Mouse (Mus musculus) G1E (cell line): ENCODE results near the gene Cercam.

ENCODE experiments used
- CTCF ChIP-seq: IDR thresholded peaks from 2 replicates; pipeline ENCODE4 v1.5.1; 2012; ENCODE audit warnings: low read depth, low read length, inconsistent platforms, mixed read lengths
- GATA1 ChIP-seq: IDR thresholded peaks from 2 replicates; pipeline ENCODE4 v1.6.1; 2012; ENCODE audit warnings: borderline replicate concordance, low read length, inconsistent platforms, mixed read lengths
- GATA2 ChIP-seq: IDR thresholded peaks from 2 replicates; pipeline ENCODE4 v1.6.1; 2012; ENCODE audit warnings: low read depth, low read length, inconsistent platforms, borderline replicate concordance
- POLR2AphosphoS5 ChIP-seq: IDR thresholded peaks from 2 replicates; pipeline ENCODE4 v1.6.1; 2012; ENCODE audit warnings: low read depth, low read length, inconsistent platforms; ENCODE audit not compliant: insufficient replicate concordance
- TAL1 ChIP-seq: conservative IDR thresholded peaks from 2 replicates; pipeline ENCODE4 v1.6.1; 2012; ENCODE audit warnings: low read depth, low read length, inconsistent platforms, mixed read lengths

DNA sequence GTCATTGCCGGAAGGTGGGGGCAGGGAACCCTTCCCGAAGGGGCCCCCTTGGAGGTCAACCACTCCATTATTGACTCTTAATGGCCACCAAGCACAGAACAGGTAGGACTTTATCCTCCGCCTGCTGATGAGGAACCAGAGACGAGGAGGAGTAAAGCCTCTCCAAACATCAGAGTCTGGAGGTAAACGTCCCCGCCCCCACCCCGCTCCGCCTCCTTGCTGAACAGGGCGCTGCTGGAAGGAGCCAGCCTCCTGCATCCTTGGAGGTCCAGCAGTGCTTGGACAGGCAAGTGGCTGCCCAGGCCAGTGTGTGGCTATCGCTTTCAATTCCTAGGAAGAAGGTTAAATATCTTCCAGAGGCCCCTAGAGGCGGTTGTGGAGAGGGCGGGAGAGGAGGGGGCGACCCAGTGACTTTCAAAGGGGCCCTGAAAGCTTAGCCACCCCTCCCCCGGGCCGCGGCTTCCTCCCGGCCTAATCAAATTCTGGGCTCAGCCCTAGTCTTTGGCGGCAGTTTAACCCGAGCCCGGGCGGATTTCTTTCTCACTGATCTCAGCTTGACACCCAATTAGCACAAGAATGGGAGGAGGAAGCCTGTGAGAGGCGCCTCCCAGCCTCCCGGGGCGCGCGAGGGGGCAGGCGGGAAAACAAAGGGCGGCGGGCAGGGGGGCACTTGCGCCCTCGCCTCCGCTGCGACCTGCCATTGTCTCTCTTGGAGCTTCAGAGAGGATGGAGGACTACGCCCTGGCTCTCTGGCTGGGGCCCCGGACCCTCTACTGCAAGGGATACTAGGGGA, 48.7 kb upstream of the Cercam start, which contains the start of gene Urm1:
- TF ChIP-seq CTCF: no peak
- TF ChIP-seq GATA1: no peak
- TF ChIP-seq POLR2AphosphoS5: no peak
- no peak for TF ChIP-seq TAL1
- no peak for TF ChIP-seq GATA2
